Mouse (Mus musculus) heart, embryonic 16.5 days (tissue): Measurements from ENCODE around the gene Rflna. TPM values are rescaled to one million over a fixed set of nuclear protein-coding genes. Genes with fewer than 3 reads are reported as not detected.
A peak's percentile ranks its signal among the peaks of the same experiment; 100 is the strongest.

Experiments used
- ATAC-seq: fragments of 200-750 bp; cut with Nextera tagmentation; replicated peaks from 2 replicates; pipeline ENCODE4 v1.8.0; 2017; ENCODE audit warnings: moderate number of reproducible peaks; ENCODE audit not compliant: insufficient read depth, low FRiP score; ENCODE audit errors: extremely low read depth
- H3K27ac ChIP-seq: fragments of 300-500 bp; sonication (generic); 2 replicates; pipeline ENCODE4 v1.5.1; 2014; ENCODE audit warnings: mild to moderate bottlenecking, low read length, control low read depth, moderate library complexity
- H3K27me3 ChIP-seq: fragments of 300-500 bp; sonication (generic); 2 replicates; pipeline ENCODE4 v1.6.1; 2014; ENCODE audit warnings: low read length, mixed read lengths; ENCODE audit not compliant: control insufficient read depth, insufficient read depth
- H3K36me3 ChIP-seq: fragments of 300-500 bp; sonication (generic); 2 replicates; pipeline ENCODE4 v1.6.1; 2014; ENCODE audit not compliant: control insufficient read depth, insufficient read depth
- H3K4me1 ChIP-seq: fragments of 300-500 bp; sonication (generic); 2 replicates; pipeline ENCODE4 v1.6.1; 2014; ENCODE audit warnings: low read length, mixed read lengths; ENCODE audit not compliant: control insufficient read depth, insufficient read depth
- H3K4me2 ChIP-seq: fragments of 300-500 bp; sonication (generic); 2 replicates; pipeline ENCODE4 v1.6.1; 2014; ENCODE audit warnings: low read depth, mild to moderate bottlenecking, control low read depth, low read length
- H3K4me3 ChIP-seq: fragments of 300-500 bp; sonication (generic); 2 replicates; pipeline ENCODE4 v1.5.1; 2014; ENCODE audit warnings: mild to moderate bottlenecking, control low read depth, low read length
- H3K9ac ChIP-seq: fragments of 300-500 bp; sonication (generic); 2 replicates; pipeline ENCODE4 v1.6.1; 2014; ENCODE audit warnings: low read length, control low read depth
- H3K9me3 ChIP-seq: fragments of 300-500 bp; sonication (generic); replicated peaks from 2 replicates; pipeline ENCODE4 v1.6.1; 2016; ENCODE audit warnings: low read length; ENCODE audit not compliant: control insufficient read depth
- WGBS: fragments of 180-500 bp; shearing (Covaris S2); extraction: QIAGEN DNeasy Blood & Tissue Kit; methylation state at CpG from one replicate; pipeline ENCODE4 v1.1.7; 2014; 5-methylcytosine and 5-hydroxymethylcytosine counted together
- polyA plus RNA-seq: library from polyadenylated mRNA; unstranded; fragments of >200 nt; fragmentation: Nextera tagmentation; extraction: Ambion mirVana; gene quantifications from 2 replicates; pipeline ENCODE4 v1.2.1, GENCODE M21; 2015

The Rflna gene
- polyA plus RNA-seq, 1 experiment from 2014 or later = 1.0 TPM

DNA sequence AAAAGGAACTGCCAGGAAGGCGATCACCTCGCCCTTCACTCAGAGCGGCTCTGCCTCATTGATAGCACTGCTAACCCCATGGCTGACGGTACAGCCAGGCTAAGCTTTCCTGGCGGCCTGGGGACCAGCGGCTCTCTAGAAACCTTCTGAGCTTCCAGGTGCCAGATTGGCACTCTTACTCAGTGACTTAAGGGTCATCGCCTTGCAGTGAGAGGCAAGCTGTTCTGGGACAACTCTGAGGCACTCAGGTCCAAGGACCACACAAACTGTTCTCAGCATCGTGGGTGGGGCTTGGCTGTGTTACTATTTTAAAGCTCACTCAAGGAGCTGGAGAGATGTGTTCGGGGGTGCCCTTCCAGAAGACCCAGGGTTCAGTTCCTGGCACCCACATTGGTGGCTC lies 12.6 kb downstream of the Rflna start:
- Histone ChIP-seq H3K27me3 (no peaks in the 10 kb centered on the region), H3K9ac (no peak overlapping the region), H3K9me3 (no peaks in the 10 kb centered on the region), H3K4me3 (no peak overlapping the region), H3K27ac (no peak overlapping the region), H3K4me2 (no peak overlapping the region), H3K36me3 (peaks cover 26% of the 10 kb centered on the region), H3K4me1 (peaks cover 5% of the 10 kb centered on the region; the same call in 1 of the 2 replicates)
- ATAC-seq = no peak
- 77% methylated on average over 9 of the region's 9 CpGs for WGBS

- no peaks in the 10 kb centered on the region for H3K9me3 ChIP-seq
- H3K4me1 ChIP-seq = peaks cover 5% of the 10 kb centered on the region; the same call in 1 of the 2 replicates
- H3K36me3 ChIP-seq = peaks cover 26% of the 10 kb centered on the region
- no peak overlapping the region for H3K9ac ChIP-seq
- no peak overlapping the region for H3K27ac ChIP-seq
- H3K4me2 ChIP-seq = no peak overlapping the region
- ATAC-seq = no peak
- no peak overlapping the region for H3K4me3 ChIP-seq
- H3K27me3 ChIP-seq = no peaks in the 10 kb centered on the region
- WGBS = 80% methylated on average over 17 of the region's 17 CpGs
These were observed 13.6 kb downstream of the Rflna start for GRCm38 (mm10) chr5:125016421-125017242.

- WGBS = 73% methylated on average over 15 of the region's 15 CpGs
These were observed 14.3 kb downstream of the Rflna start for GRCm38 (mm10) chr5:125017332-125017731.

GRCm38 (mm10) chr5:125019099-125019498 lies 16.1 kb downstream of the Rflna start:
- WGBS = 44% methylated on average over 5 of the region's 5 CpGs
- peaks cover 5% of the 10 kb centered on the region; the same call in 1 of the 2 replicates for H3K4me1 ChIP-seq
- H3K27ac ChIP-seq = no peak overlapping the region
- H3K9ac ChIP-seq = 0 out of 2 replicates have a peak overlapping the region, but pooled peaks have one; percentile 9
- H3K36me3 ChIP-seq = peaks cover 44% of the 10 kb centered on the region
- no peaks in the 10 kb centered on the region for H3K9me3 ChIP-seq
- no peak overlapping the region for H3K4me3 ChIP-seq
- H3K27me3 ChIP-seq = no peaks in the 10 kb centered on the region
- no peak overlapping the region for H3K4me2 ChIP-seq
- ATAC-seq = no peak

More at GRCm38 (mm10) chr5:125017332-125017731, 14.3 kb downstream of the Rflna start:
- no peak overlapping the region for H3K4me2 ChIP-seq
- H3K4me1 ChIP-seq = peaks cover 5% of the 10 kb centered on the region; the same call in 1 of the 2 replicates
- ATAC-seq = no peak
- H3K4me3 ChIP-seq = no peak overlapping the region
- H3K9ac ChIP-seq = no peak overlapping the region
- H3K9me3 ChIP-seq = no peaks in the 10 kb centered on the region
- H3K27me3 ChIP-seq = no peaks in the 10 kb centered on the region
- peaks cover 28% of the 10 kb centered on the region for H3K36me3 ChIP-seq
- no peak overlapping the region for H3K27ac ChIP-seq

- Histone ChIP-seq H3K9ac (no peak overlapping the region), H3K36me3 (peaks cover 61% of the 10 kb centered on the region), H3K4me3 (no peak overlapping the region), H3K9me3 (no peaks in the 10 kb centered on the region), H3K27ac (no peak overlapping the region), H3K4me1 (peaks cover 5% of the 10 kb centered on the region; the same call in 1 of the 2 replicates), H3K4me2 (no peak overlapping the region), H3K27me3 (no peaks in the 10 kb centered on the region)
- ATAC-seq = no peak
- WGBS = 90% methylated on average over 11 of the region's 11 CpGs
These were observed 18.3 kb downstream of the Rflna start for GRCm38 (mm10) chr5:125021298-125021697.

GRCm38 (mm10) chr5:125024002-125024401 lies 21.0 kb downstream of the Rflna start:
- Histone ChIP-seq H3K4me2 (no peak overlapping the region), H3K36me3 (peaks cover 58% of the 10 kb centered on the region), H3K9ac (no peak overlapping the region), H3K9me3 (no peaks in the 10 kb centered on the region), H3K27ac (no peak overlapping the region), H3K27me3 (no peaks in the 10 kb centered on the region), H3K4me3 (no peak overlapping the region), H3K4me1 (peaks cover 5% of the 10 kb centered on the region; the same call in 1 of the 2 replicates)
- no peak for ATAC-seq
- 83% methylated on average over 14 of the region's 14 CpGs for WGBS

GRCm38 (mm10) chr5:125028371-125028770 lies 25.4 kb downstream of the Rflna start:
- no peaks in the 10 kb centered on the region for H3K4me1 ChIP-seq
- no peak for ATAC-seq
- no peak overlapping the region for H3K4me2 ChIP-seq
- no peaks in the 10 kb centered on the region for H3K27me3 ChIP-seq
- H3K9ac ChIP-seq = no peak overlapping the region
- no peak overlapping the region for H3K27ac ChIP-seq
- H3K9me3 ChIP-seq = no peaks in the 10 kb centered on the region
- WGBS = 94% methylated on average over 15 of the region's 15 CpGs
- H3K4me3 ChIP-seq = no peak overlapping the region
- peaks cover 76% of the 10 kb centered on the region for H3K36me3 ChIP-seq

DNA sequence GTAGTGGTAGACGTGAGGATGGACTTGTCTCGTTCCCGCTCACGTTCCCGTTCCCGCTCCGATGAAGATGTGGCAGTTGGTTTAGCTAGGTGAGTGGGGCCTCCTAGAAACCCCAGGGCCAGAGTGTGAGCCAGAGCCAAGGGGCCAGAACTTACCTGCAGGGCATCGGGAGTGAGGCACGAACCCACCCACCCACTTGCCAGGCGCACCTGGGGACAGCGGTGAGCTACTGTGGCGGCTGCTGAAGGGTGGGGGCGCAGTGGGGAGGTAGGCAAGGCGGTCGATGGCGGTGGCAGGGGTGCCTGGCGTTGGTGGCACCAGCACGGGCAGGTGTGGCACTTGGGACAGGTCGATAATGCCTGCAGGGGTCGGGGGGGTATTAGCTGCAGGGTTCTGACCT lies 25.9 kb downstream of the Rflna start:
- Histone ChIP-seq H3K9me3 (no peaks in the 10 kb centered on the region), H3K9ac (no peak overlapping the region), H3K27me3 (no peaks in the 10 kb centered on the region), H3K4me2 (no peak overlapping the region), H3K4me3 (no peak overlapping the region), H3K4me1 (no peaks in the 10 kb centered on the region), H3K27ac (no peak overlapping the region), H3K36me3 (peaks cover 74% of the 10 kb centered on the region)
- ATAC-seq = no peak
- 97% methylated on average over 20 of the region's 20 CpGs for WGBS

DNA sequence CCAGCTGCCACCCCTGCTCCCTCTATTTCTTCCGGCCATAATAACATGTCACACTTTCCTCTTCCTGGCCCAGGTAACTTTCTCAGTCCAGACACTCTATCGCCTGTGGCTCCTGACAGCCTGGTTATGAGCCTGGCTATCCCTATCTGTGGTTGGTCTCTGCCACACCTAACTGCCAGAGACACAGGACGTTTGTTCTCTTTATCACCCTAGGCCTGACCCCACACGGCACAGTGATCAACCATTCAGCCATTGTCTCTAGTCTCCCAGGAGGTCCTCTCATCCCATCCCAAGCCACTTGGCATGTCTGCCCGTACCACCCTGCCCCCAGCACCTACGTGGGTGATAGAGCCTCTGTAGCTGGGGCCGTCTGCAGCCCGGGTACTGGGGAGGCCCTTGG lies 33.5 kb downstream of the Rflna start:
- no peak overlapping the region for H3K9ac ChIP-seq
- H3K27ac ChIP-seq = no peak overlapping the region
- ATAC-seq = no peak
- H3K4me2 ChIP-seq = no peak overlapping the region
- H3K4me1 ChIP-seq = peaks cover 16% of the 10 kb centered on the region
- H3K36me3 ChIP-seq = peaks cover 66% of the 10 kb centered on the region
- 90% methylated on average over 8 of the region's 8 CpGs for WGBS
- no peaks in the 10 kb centered on the region for H3K9me3 ChIP-seq
- H3K27me3 ChIP-seq = no peaks in the 10 kb centered on the region
- no peak overlapping the region for H3K4me3 ChIP-seq
